Mouse (Mus musculus) ovary, postnatal 10 days (tissue): ENCODE data around the gene Adrm1.

Source experiments
- DNase-seq: peaks from one replicate; pipeline ENCODE4 v3.0.0; 2022; ENCODE audit warnings: low spot score

Gene Adrm1

DNA sequence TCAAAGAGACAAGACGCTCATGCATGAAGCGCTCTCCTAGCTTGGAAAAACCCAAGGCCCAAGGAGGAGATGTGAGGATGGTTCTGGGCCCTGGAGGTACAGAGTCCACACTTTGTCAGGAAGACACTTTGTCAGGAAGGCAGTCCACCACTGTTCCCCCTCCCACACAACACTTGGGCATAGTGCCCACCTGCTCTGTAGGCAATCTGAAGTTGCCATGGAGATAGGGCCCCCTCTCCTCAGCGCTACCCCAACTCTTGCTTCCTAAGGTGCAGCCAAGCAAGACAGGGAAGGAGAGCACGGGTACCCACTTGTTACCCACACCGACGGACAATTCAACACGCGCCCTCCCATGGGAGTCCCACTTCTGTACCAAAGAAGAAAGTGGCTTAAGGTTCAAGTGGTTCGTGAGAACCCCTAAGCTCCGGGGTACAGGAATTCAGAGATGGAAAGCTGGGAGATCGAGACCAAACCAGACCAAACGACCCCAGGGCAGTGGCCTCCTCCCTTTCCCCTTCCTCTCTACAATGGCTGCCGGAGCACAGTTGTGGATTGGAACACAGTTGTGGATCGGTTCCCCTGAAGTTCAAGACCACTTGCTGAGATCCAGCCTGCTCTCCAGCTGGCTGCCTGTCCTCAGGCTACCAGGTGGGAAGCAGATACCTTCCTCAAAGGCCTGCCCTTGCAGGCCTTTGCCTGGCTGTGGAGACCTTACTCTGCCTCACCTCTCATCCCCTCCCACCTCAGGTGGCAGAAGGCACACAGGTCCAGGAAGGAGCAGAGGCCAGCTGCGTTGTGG lies 48.1 kb downstream of the Adrm1 start:
- DNase-seq, result no peak

DNA sequence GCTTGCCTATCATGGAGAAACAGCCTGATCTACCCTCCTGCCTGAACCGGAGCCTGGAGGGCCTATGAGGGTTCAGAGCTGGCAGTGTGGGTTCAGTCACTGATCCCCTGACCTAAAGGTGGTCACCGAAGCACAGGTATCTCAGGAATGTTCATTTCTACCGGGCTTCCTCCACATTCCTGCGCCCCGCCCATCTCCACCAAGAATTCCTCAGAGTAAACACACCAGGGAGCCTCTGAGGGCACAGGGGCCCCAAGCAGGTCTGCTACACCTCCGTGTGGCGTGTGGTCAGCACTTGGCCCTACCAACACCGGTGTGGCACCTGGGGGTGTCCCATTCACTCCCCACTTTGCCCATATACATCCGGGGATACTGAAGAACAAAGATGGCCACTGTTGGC lies 48.9 kb downstream of the Adrm1 start:
- DNase-seq, result no peak

DNA sequence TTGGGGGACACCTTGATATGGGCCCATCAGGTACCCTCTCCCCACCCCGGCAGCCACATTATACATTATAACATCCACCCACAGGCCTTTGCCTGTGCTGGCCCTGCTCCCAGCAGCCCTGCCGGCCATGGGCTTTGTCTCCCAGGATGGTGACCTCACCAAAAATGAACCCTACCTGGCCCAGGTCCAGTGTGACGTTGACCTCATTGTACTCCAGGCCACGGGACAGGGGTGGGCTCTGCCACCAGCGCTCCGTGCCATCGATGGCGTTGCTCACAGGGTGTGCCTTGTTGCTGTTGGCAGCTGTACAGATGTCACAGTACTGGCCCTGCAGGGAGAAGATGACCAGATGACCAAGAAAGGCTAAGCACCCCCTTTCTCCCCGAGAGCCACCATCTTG lies 49.8 kb downstream of the Adrm1 start:
- DNase-seq, result no peak

DNA sequence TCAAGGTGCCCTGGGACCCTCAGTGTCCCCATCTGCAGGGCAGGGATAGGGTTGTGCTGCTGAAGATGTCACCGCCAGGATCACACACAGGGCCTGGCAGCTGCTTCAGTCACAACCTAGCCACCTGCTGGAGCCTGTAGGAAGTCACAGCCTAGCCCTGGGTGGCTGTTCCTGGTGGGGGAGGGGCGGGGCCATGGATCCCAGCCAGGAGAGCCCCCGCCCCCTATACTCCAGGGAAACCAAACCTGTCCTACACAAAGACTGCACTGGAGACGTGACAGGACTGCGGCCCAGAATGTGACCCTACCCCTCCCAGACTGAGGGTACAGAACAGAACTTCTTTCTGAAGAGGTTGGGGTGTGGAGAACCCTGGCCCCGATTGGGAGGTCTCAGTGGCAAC lies 51.0 kb downstream of the Adrm1 start:
- no peak for DNase-seq

DNA sequence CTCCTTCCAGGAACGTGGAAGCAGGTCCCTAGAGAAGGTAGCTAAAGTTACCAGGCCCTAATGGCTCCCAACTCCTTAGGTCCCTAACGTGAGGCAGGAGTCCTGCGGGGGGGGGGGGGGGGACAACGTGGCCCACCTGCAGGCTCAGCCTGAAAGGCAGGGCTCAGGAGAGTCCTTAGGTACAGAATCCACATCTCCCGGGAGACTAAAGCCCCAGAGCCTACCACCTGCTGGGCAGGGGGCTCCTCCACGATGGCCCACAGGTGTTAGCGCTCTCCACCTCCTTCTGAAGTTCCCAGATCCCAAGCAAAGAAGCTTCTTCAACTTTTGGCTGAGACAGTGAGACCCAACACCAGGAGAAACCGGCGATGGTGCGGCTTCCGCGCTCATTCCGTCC lies 53.4 kb downstream of the Adrm1 start:
- no peak for DNase-seq

DNA sequence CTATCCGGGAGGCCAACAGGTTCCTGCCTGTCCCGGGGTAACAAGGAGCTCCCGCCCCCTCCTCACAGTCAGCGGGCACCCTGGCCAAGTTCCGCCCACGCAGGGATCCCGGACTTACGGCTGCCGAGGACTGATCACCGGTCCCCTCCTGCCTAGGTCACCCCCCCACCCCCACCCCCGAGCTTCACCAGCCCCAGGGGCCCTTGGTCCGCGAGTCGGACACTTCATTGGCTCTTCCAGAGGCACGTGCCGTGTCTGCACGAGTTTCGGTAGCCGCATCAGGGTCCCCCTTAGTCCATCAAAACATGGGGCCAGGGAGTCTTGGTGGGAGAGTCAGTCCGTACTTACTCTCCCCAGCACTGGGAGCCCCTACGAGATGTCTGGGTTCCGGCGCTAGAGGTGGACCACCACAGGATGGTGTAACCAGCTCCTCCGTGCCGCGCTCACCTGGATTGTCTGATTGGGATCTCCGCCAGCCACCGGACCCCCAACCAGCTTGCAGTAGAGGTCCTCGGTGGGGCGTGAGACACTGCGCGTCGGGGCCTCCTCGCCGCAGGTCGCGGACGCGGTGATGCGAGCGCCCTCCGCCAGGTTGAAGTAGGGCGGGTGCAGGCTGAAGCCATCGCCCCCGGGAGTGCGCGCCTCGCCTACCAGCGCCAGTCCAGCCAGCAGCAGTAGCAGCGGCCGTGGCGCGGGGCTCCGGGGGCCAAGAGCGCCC lies 53.9 kb downstream of the Adrm1 start:
- no peak for DNase-seq
